Mouse (Mus musculus) small intestine, adult 2 months (tissue): ENCODE data around the gene Ssna1.

Experiments
- CTCF ChIP-seq: fragments of 200-500 bp; IDR thresholded peaks from 2 replicates; pipeline ENCODE4 v1.5.1; 2012; ENCODE audit warnings: low read depth, mild to moderate bottlenecking, control low read depth, inconsistent platforms, low read length, moderate library complexity, mixed read lengths; ENCODE audit not compliant: insufficient replicate concordance, insufficient read length; ENCODE audit errors: extremely low read depth
- POLR2A ChIP-seq: fragments of 200-500 bp; IDR thresholded peaks from 2 replicates; pipeline ENCODE4 v1.6.1; 2012; ENCODE audit warnings: low read depth, mild to moderate bottlenecking, control low read depth, inconsistent platforms, low read length, moderate library complexity

- no peak for TF ChIP-seq CTCF
- TF ChIP-seq POLR2A = no peak
These were observed 13.4 kb downstream of the Ssna1 start for GRCm38 (mm10) chr2:25258887-25259286.
